Mouse (Mus musculus) brain, embryonic 18.5 days (tissue): ENCODE measurements around the gene Cnga2.
"Not testable (repeated sequence)": the region's sequence is repeated elsewhere in the genome, so short reads cannot be mapped to it uniquely, and the experiment has no call there.

Experiments used
- DNase-seq: peaks from one replicate; pipeline ENCODE4 v3.0.0-alpha.2; 2012; ENCODE audit warnings: low read depth, low spot score

Cnga2 gene

DNA sequence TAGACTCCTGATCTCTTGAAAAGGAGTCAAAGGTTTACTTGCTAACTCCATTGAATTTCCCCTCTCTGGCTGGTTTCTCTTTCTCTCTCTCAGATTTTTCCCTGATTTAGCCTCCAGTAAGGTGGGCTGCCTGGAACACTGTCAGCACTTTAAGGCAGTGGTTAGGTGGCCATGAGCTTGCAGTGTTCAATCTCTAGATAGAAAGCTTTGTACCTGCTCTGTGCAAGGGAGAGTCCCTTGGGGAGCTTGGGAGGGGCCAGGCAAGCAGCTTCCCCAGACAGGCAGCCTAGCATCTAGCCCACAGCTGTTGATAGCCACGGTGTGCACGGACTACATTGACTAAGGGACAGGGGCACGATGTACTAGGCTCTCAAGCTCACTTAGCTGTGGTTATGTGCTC is at the start of gene Cnga2:
Cnga2 (plus strand) TSS at position 301 of the 400 bp plus-strand sequence.
- no peak for DNase-seq

DNA sequence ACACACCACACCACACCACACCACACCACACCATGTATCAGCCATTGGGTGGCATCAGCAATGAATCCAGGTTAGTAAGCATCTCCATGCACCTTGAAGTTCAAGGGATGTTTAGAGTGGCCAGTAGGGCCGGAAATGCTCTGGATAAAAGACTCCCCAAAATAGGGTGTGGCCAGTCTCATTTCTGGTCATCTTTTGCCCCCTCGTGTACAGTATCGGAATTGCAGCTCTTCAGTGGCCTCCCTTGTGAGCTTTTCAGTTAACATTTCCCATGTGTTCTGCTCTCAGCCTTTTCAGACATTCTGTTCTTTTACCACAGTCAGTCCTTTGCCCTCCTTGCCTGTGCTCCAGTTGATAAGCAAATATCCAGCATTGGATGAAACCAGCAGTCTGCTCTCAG is 45.0 kb upstream of the Cnga2 start:
- DNase-seq = no peak

DNA sequence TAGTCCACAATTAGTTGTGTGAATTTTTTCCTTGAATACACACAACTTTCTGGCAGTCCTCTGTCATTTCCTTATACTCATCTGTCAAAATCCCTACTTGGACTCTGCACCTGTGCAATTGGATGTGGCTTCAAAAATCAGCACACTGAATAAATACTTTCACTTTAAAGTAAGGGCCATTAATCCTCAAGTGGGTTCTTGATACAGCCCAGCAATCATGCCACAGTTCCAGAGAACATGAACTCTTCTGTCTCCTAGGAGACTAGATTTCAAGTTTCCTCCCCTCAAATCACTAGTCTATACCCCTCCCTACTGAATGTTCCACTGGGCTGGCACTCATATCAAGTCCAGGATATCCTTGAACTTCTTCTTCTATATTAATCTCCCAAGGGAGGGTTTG is 33.3 kb upstream of the Cnga2 start:
- no peak for DNase-seq

DNA sequence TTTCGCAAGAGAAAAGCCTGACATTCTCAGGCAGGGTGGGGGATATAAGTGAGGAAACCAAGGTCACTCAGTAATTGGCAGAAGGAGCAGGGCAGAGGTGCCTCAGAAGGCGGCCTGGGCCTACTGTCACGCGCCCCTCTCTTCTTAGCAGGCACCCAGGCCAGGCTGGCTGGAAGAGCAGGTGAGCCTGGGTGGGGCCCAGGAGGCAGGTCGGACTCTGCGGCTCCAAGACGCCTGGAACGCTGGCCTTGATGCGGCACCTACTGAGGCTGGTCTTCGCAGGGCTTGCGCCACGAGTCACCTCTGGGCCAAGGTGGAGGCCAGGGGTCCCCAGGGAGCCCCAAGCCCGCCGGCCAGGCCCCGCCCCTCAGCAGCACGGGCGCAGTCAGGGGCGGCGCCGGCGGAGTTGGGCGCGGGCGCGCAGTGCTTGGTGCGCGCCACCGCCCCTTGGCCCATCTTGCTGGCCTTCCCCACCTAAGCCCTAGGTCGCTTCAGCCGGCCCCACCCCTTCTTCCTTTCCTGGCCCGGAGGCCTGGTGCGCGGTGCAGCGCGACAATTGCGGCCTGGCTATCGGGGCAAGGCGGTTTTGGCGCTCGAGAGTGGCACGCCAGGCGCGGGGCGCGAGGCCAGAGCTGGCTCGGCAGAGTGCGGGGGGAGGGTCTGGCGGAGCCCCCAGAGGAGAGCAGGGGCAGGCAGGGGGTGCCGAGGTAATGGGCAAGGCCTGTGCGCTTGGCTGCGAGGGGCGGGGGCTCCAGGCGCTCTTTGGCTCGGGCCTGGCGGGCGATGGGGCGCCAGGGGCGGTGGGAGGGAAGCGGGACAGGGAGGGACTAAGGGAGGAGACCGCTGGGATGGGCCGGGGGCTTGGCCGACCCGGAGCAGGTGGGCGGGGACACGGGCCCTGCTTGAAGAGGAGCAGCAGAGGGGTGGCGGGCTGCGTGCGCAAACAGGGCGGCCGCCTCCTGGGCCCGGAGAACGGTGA is 29.3 kb upstream of the Cnga2 start, which contains the start of gene Prrg3:
Prrg3 (plus strand) TSS at position 552 of the 979 bp plus-strand sequence.
- no peak for DNase-seq

DNA sequence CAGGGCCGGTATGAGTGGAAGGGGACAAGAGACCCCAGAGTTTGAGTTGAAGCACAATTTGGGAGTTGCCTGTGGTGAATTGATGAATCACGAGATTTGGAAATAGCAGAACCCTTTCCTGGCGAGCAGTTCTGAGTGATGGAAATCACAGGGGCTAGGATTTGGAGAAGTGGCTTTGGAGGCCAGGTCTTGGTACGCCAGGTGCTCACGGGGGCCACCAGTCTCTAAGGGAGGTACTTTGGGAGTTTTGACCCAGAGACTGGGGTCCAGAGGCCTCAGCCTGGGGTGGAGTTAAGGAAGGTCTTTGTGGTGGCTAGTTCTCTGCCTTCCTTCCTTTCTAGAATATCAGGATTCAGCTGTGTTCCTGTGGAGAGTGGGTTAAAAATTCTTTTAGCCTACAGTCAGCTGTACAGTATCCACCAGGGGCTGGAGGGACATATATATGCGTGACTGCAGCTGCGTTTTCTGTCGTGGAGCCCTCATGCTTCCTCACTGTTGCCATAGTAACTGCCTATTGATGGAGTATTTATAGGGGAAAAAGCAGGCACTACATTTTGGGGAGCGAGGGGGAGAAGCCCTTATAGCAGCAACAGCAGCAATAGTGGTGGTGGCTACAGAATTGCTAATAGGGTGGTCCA is 28.3 kb upstream of the Cnga2 start:
- no peak for DNase-seq

DNA sequence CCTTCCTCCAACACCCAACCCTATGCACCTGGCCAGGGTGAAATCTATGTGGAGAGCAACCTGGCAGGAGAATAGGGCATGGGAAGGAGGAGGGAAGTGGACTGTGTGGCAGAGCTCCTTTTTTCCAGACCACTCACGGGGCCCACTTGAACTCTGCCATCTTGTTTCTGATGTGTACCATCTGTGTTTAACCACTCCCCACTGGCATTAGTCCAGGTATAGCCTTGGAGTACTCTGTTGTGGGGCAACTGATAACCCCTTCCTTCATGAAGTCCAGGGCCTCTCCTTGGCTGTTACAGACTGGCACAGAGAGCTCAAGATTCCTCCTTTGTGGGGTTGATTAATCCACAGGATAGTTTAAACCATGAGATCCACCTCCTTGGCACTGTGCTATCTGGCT is 23.4 kb upstream of the Cnga2 start:
- DNase-seq = no peak

DNA sequence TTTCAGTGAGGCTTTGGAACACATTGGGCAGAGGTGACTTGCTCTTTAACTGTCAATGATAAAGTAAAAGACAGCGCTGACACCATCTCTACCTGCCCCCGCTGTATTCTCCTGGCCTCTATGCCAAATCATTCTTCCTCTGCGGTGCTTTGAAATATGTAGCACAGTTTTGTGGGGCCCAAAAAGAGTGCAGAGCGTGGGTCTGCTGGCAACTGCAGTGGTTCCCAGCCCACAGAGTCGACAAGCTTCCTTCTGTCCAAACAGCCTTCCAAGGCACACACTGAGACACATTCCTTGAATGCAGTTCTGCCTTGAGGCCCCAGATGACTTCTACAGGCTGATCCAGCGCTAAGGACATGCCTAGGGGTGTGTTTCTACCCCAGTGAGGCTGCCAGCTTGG is 22.8 kb upstream of the Cnga2 start:
- no peak for DNase-seq

DNA sequence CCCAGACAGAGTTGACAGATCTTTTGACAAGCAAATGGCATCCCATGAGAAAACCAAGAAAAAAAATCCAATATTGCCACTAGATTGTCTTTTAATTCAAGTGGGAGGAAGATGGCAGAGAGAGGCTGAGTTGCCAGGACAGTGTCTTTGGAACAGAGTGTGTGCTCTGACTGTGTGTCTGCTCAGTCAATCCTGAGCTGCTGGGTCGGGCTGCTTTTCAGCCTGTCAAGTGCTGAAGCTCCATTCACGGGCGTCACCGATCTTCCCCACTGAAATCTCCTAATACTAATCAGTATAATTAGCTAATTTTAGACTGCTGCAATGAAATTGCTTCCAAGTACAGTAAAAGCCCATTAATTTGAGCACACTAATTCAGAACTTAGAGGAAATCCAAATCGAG is 20.3 kb upstream of the Cnga2 start:
- no peak for DNase-seq

DNA sequence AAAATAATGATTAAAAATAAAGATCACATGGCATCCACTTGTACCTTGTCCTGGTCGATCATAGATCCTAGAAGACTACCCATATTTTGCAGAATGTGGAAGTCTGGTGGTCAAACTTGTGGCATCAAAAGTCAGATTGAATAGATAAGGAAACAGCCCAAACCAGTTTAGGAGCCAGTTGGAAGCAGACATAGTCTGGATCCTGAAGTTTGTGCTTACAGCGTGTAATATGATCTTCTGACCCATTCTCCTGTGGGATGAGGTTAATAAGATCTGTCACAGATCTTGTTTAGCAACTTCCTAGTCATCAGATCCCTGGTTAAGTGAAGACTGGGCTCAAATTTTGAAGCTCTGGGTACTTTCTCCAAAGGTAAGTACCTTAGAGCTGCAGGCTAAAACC is 19.0 kb upstream of the Cnga2 start, which contains the start of gene Fate1:
Fate1 (plus strand) TSS at position 301 of the 400 bp plus-strand sequence.
- no peak for DNase-seq

DNA sequence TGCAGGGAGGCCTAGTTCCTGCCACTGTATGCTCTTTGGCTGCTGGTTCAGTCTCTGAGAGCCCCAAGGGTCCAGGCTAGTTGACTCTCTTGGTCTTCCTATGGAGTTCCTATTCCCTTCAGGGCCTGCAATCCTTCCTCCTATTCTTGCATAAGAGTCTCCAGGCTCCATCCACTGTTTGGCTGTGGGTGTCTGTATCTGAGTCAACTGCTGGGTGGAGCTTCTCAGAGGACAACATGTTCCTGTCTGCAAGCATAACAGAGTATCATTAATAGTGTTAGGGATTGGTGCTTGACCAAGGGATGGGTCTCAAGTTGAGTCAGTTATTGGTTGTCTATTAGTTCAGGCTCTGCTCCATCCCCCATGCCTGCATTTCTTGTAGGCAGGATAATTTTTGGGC is 14.0 kb upstream of the Cnga2 start:
- not testable (repeated sequence) for DNase-seq

DNA sequence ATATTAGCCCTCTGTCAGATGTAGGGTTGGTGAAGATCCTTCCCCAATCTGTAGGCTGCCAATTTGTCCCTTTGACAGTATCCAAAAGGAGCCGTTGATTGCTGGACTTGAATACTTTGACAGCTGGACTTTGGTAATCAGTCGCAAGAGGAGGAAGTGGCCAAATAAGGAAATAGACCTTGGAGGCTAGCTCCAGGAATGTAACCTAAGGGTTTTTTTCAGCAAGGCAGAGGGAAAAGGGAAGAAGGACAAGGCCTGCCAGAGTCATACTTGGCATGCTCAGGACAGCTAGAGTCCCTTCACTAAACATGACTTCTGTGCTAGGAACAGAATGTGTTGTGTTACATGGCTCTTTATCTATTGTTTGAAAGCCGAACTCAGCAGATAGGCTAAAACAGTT is 11.2 kb upstream of the Cnga2 start:
- DNase-seq = no peak

DNA sequence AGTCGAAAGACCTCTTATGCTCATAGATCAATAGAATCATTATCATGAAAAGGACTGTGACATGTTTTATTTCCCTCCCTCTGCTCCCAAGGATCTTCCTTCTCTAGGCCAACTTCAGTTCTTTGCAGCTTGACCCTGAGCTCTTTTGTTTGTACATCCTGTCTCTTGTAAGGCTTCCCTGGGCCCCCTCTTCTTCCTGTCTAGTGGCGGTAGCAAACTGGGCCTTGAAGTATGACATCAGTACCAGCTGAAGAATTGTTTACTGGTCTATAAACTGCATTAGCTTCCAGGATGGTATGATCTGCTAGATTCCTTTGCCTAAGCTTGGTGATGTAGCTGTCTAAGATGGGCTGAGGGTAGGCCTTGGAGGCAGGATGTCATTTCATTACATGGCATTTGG is 10.3 kb upstream of the Cnga2 start:
- no peak for DNase-seq

DNA sequence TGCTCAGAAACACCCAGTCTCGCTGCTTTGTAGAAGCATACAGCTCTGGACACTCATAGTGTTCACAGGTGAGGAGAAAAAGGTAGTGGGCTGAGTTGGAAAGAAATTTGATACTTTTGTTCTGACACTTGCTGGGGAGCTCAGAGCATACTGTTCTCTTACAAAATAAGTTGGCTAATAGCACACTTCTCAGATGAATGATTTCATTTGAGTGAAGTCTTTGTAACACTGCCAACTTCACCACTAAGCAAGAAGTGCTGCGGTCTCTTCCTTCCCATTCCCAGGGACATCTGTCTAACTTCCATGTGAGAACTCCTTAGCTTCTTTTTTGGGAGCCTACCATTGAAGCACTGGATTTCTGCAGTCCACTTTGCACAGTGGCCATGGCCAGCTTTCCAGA is 8.4 kb upstream of the Cnga2 start:
- no peak for DNase-seq

DNA sequence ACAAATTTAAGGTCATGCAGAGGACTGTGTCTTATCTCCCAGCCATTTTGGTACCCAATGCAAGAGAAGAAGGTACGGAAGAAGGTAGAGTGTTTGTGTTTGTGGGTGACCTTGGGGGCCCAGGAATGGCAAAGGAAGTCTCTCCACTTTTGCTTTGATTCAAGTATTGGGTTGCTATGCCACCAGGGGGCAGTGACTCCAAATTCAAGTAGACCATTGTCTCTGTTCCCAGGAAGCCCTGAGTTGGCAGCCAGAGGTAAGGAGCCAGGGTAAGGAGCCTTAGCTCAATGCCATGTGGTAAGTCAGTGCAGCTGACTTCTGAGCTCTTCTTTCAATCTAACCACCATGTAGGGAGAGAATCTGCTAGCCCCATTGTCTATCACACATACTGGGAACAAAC is 7.9 kb upstream of the Cnga2 start:
- no peak for DNase-seq

DNA sequence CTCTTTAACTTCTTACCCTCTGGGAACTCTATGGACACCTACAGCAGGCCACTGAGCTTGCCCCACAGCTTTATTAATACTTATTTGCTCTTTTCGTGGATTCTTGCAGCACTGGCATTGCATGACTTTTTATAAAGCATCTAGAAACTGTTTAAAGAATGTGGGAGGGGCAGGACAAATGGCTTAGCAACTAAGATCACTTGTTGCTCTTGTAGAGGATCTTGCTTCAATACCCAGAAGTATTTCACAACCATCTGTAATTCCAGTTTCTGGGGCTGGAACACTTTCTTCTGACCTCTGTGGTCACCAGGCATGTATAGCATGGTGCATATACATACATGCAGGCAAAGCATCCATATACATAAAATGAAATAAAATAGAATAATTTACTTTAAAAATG is 4.3 kb downstream of the Cnga2 start:
- DNase-seq = no peak

DNA sequence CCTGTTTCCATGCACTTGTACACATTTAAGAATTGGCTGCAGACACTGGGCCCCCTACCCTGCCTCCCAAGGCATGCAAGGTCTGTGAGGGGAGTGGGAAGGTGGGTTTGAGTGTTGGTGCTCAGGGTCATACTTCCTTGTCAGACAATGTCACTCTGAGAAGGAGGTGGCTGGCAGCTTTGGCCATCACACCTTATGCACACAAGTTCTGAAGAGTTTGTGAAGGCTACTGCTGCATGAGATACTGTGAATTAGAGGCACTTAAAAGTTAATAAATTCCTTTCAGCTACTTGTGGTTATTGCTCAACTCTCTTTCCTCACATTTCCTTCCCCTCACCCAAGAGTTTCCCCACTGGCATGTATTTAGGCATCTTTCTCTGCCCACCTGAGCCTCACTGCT is 18.3 kb downstream of the Cnga2 start:
- no peak for DNase-seq

DNA sequence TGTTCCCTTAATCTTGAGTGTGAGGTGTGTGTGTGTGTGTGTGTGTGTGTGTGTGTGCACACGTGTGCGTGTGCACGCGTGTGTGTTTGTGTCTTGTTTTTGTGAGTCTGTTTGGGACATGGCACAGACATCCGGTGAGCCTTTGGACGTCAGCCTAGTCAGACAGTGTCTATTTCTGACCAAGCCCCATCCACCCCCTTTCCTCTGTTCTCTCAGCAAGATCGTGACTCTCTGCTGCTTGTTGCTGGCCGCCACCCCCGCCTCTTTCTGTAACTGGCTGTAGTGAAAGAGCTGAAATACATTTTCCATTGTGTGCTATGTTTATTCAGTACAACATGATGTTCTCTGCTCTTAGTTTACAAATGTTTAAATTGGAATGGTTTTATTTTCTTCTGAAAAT is 20.6 kb downstream of the Cnga2 start:
- DNase-seq = no peak

DNA sequence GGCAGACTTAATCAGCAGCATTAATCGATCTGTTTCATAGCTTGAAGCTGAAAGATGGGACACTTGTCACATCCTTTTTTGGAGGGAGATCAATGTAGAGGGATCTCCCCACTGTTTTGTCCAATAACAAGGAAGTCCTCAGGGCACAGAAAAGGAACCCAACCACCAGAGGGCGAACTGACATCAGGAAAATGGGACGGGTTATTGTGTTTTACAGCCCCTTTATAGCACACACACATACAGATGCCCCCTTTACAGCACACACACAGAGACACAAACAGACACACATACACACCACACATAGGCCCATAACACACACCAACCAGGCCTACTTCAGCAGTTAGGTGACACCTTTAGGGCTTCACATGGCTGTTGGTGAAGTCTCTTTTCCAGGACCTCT is 21.2 kb downstream of the Cnga2 start:
- DNase-seq = no peak

DNA sequence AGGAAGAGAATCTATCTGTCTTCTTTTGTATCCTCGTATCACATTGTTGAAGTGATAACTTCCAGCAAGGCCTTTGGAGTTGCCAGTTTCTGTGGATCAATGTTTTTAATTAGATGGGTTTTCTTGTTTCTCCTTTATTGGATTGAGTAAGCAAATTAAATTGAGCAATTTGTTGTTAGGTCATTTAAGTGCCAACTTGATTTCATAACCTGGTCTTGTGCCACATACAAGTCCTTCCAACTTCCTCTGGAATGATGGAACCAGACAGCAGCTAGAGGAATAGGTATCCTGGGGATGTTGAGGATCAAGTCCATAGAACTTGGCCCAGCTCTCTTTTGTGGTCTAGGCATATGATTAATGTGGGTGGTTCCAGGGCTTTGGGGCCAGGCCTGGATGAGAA is 30.6 kb downstream of the Cnga2 start:
- DNase-seq = no peak

DNA sequence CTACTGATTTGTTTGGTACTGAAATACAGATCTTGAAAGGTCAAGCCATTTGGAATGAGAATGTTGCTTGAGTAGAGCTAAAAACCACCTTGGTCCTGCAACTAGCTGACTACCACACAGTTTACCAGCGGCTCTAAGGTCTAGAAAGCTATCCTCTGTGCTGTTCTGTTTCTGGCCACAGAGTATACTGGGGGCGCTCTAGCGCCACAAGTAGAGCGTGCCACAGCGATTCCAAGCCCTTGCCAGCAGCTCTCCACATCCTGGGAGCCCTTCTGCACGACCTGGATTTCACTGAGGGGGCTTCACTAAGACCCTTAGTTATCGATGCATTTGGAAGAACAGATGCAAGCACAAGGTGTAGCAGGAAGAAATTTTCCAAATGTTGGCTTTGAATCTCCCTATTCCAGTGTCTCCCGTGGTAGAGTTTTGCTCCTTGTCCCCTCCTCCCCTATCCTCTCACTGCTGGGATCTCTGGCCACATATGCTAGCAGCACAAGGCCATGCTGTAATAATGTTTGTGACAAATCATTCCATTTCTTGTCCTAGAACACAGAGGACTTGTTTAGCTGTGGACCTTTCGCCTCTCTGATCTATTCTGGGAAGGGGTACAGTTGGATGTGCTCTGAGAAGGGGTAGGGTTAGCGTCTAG is 31.2 kb downstream of the Cnga2 start:
- DNase-seq = no peak

DNA sequence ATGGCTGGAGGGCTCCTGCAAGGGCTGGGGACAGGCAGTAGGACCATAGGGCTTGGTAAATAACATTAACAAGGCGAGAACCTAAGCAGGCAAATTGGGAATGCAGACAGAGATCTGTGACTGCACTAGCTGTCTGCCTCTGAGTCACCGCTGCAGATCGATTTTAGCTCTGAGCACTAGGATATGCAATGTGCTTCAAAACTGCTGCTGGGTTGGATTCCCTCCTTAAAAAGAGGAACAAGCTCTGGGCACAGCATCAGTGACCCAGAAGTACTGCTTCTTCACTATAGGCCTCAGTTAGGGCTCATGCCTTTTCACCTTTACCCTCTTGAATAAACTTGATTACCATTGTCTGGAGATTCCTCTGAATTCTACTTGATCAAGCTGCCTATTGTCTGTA is 31.9 kb downstream of the Cnga2 start:
- DNase-seq = no peak

DNA sequence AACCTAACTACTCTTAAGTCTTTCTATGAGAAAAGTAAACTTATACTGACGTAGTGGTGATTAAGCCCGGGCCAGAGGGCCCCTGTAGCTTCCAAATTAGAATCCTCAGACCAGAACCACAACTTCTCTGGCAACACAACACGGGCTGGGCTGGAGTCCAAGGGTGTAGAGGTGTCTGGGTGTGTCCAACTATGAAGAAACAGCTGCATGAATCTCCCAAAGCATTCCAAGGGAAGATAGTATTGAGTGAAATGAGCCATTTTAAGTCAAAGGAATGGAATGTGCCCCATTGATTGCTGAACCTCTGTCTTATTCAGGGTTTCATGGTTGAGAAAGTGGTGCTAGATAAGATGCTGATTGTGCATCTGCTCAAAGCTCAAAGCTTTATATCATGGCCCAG is 52.4 kb downstream of the Cnga2 start:
- no peak for DNase-seq
